Mouse (Mus musculus) mesoderm, embryonic 11.5 days (tissue): ENCODE measurements around the gene Hs3st2.

Experiments used
- DNase-seq: peaks from one replicate; pipeline ENCODE4 v3.0.0-alpha.2; 2012; ENCODE audit warnings: low read depth, low spot score

Hs3st2 gene

GRCm38 (mm10) chr7:121542458-121542857 is 150.8 kb downstream of the Hs3st2 start:
- DNase-seq = no peak

DNA sequence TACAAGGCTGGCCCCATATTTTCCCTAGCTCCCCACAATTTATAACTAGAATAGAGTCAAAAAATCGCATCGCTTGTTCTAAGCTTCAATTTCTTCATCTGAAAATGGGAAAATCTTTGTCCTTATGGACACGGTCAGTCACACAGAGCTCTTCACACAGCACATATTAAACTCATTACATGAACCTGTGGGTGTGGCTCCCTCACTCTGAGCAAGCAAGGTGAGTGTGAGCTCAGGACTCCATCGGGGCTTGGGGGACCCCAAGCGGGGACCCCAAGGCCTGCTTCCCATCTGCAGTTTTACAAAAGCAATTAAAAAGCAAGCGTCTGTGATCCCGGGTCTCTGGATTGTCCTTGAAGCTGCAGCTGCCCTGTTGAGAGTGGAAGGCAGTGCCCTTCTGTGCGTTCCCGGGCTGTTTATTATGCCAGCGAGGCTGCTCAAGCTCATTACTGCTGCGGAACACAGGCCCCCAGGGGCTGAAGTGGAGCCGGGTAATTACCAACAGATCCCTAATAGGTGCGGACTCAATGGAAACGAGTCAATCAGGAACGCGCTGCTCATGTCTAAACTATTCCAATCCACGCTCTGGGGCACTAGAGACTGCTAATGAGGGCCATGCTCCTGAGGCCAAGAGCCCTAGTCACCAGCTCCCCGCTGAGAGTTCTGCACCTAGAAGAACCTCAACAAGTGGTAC is 157.8 kb downstream of the Hs3st2 start:
- peak; percentile 32 for DNase-seq
